Mouse (Mus musculus) left cerebral cortex, adult 18-20 months (tissue): ENCODE data around the gene Fyco1. TPM values are rescaled to one million over a fixed set of nuclear protein-coding genes. Genes with fewer than 3 reads are reported as not detected.

ENCODE experiments used
- DNase-seq, 2 experiments: peaks; one replicate each; pipeline ENCODE4 v3.0.0; 2021 to 2022; ENCODE audit warnings: low spot score in 2 of 2, mixed read lengths in 1 of 2
- long read RNA-seq, 2 experiments: library from polyadenylated mRNA; stranded (forward); transcript quantifications; one replicate each; pipeline ENCODE4 v2.0.0; 2021
- total RNA-seq, 2 experiments: library from RNA; stranded (reverse); gene quantifications; 2 replicates each; pipeline ENCODE4 v1.2.3; 2021

The Fyco1 gene
- 10 to 100 TPM; 25.7 to 25.8 TPM for total RNA-seq
- long read RNA-seq, experiment 1, full-length matches to known transcripts: 6 of 15 reads
- long read RNA-seq, experiment 1, partial matches to known transcripts: 3 of 15 reads
- long read RNA-seq, experiment 1, other reads (novel, unspliced or antisense): 6 of 15 reads
- long read RNA-seq, experiment 2, full-length matches to known transcripts: 2 of 5 reads
- long read RNA-seq, experiment 2, partial matches to known transcripts: 0 of 5 reads
- long read RNA-seq, experiment 2, other reads (novel, unspliced or antisense): 3 of 5 reads

GRCm38 (mm10) chr9:123851713-123852448, at the start of gene Fyco1:
TSS of gene Fyco1 (minus strand) at chr9:123851899.
- peak; percentile 95 for DNase-seq

GRCm38 (mm10) chr9:123872049-123872448, 20.4 kb upstream of the Fyco1 start:
- DNase-seq: no peak

- DNase-seq: no peak
Measured at GRCm38 (mm10) chr9:123869167-123869784, 17.6 kb upstream of the Fyco1 start.

GRCm38 (mm10) chr9:123863641-123864040, 11.9 kb upstream of the Fyco1 start:
- DNase-seq: no peak

- no peak for DNase-seq
Measured at GRCm38 (mm10) chr9:123862895-123863616, 11.4 kb upstream of the Fyco1 start.

GRCm38 (mm10) chr9:123861929-123862328, 10.2 kb upstream of the Fyco1 start, which contains the start of gene Xcr1:
TSS of gene Xcr1 (minus strand) at chr9:123862029.
- DNase-seq: no peak

- no peak for DNase-seq
Measured at GRCm38 (mm10) chr9:123856836-123857235, 5.1 kb upstream of the Fyco1 start.

GRCm38 (mm10) chr9:123852449-123853390, 1.0 kb upstream of the Fyco1 start:
- DNase-seq: no peak

GRCm38 (mm10) chr9:123851062-123851712, 512 bp downstream of the Fyco1 start:
- DNase-seq: peak in 1 of 2 experiments; percentile 17

- no peak for DNase-seq
Measured at GRCm38 (mm10) chr9:123850705-123851061, 1.0 kb downstream of the Fyco1 start.

GRCm38 (mm10) chr9:123849976-123850695, 1.6 kb downstream of the Fyco1 start:
- DNase-seq: no peak

- no peak for DNase-seq
Measured at GRCm38 (mm10) chr9:123846490-123846889, 5.2 kb downstream of the Fyco1 start.

- no peak for DNase-seq
Measured at GRCm38 (mm10) chr9:123845120-123845519, 6.6 kb downstream of the Fyco1 start.

- no peak for DNase-seq
Measured at GRCm38 (mm10) chr9:123844468-123844867, 7.2 kb downstream of the Fyco1 start.

- DNase-seq: no peak
Measured at GRCm38 (mm10) chr9:123840243-123840642, 11.5 kb downstream of the Fyco1 start.

- DNase-seq: no peak
Measured at GRCm38 (mm10) chr9:123835851-123836250, 15.8 kb downstream of the Fyco1 start.

GRCm38 (mm10) chr9:123828916-123829315, 22.8 kb downstream of the Fyco1 start:
- DNase-seq: no peak

GRCm38 (mm10) chr9:123826631-123827030, 25.1 kb downstream of the Fyco1 start:
- no peak for DNase-seq

GRCm38 (mm10) chr9:123818601-123819000, 33.1 kb downstream of the Fyco1 start:
- DNase-seq: no peak
